Mouse (Mus musculus) intestine, embryonic 15.5 days (tissue): ENCODE measurements around the gene Rad51c. TPM values are rescaled to one million over a fixed set of nuclear protein-coding genes. Genes with fewer than 3 reads are reported as not detected.

Experiments used
- ATAC-seq: fragments of 200-750 bp; cut with Nextera tagmentation; 2 replicates; pipeline ENCODE4 v1.8.0; 2017; ENCODE audit warnings: moderate TSS enrichment, moderate library complexity
- H3K27ac ChIP-seq: fragments of 300-500 bp; sonication (generic); 2 replicates; pipeline ENCODE4 v1.5.1; 2015; ENCODE audit warnings: mild to moderate bottlenecking, inconsistent platforms
- H3K27me3 ChIP-seq: fragments of 300-500 bp; sonication (generic); replicated peaks from 2 replicates; pipeline ENCODE4 v1.6.1; 2015; ENCODE audit warnings: inconsistent platforms
- H3K36me3 ChIP-seq: fragments of 300-500 bp; sonication (generic); 2 replicates; pipeline ENCODE4 v1.6.1; 2015; ENCODE audit warnings: inconsistent platforms
- H3K4me1 ChIP-seq: fragments of 300-500 bp; sonication (generic); replicated peaks from 2 replicates; pipeline ENCODE4 v1.6.1; 2015; ENCODE audit warnings: inconsistent platforms
- H3K4me2 ChIP-seq: fragments of 300-500 bp; sonication (generic); replicated peaks from 2 replicates; pipeline ENCODE4 v1.6.1; 2015; ENCODE audit warnings: mild to moderate bottlenecking, inconsistent platforms
- H3K4me3 ChIP-seq: fragments of 300-500 bp; sonication (generic); replicated peaks from 2 replicates; pipeline ENCODE4 v1.5.1; 2015; ENCODE audit warnings: inconsistent platforms
- H3K9ac ChIP-seq: fragments of 300-500 bp; sonication (generic); 2 replicates; pipeline ENCODE4 v1.6.1; 2015; ENCODE audit warnings: inconsistent platforms
- H3K9me3 ChIP-seq: fragments of 300-500 bp; sonication (generic); 2 replicates; pipeline ENCODE4 v1.6.1; 2016; ENCODE audit warnings: inconsistent platforms
- WGBS: fragments of 180-500 bp; shearing (Covaris S2); methylation state at CpG from one replicate; pipeline ENCODE4 v1.1.7; 2015; 5-methylcytosine and 5-hydroxymethylcytosine counted together
- polyA plus RNA-seq: library from polyadenylated mRNA; unstranded; fragments of >200 nt; fragmentation: Nextera tagmentation; extraction: Ambion mirVana; gene quantifications from 2 replicates; pipeline ENCODE4 v1.2.1, GENCODE M21; 2015

The Rad51c gene
- polyA plus RNA-seq, 1 experiment from 2014 or later: 7.0 TPM

GRCm38 (mm10) chr11:87404111-87404853, 472 bp downstream of the Rad51c start:
- Histone ChIP-seq H3K9ac (peak overlapping the region; percentile 72), H3K4me2 (peak overlapping the region; percentile 70)
- WGBS: 1% methylated on average over 57 of the region's 58 CpGs

GRCm38 (mm10) chr11:87398402-87398801, 6.4 kb downstream of the Rad51c start:
- no peaks in the 10 kb centered on the region for H3K27me3 ChIP-seq
- H3K27ac ChIP-seq: no peak overlapping the region
- no peak overlapping the region for H3K4me3 ChIP-seq
- WGBS: 93% methylated on average over 2 of the region's 2 CpGs
- H3K9ac ChIP-seq: no peak overlapping the region
- H3K9me3 ChIP-seq: no peaks in the 10 kb centered on the region
- H3K4me1 ChIP-seq: no peaks in the 10 kb centered on the region
- no peak overlapping the region for H3K4me2 ChIP-seq
- H3K36me3 ChIP-seq: no peaks in the 10 kb centered on the region
- no peak for ATAC-seq

More at GRCm38 (mm10) chr11:87404111-87404853, 472 bp downstream of the Rad51c start:
- Histone ChIP-seq H3K9me3 (no peaks in the 10 kb centered on the region), H3K27me3 (no peaks in the 10 kb centered on the region), H3K4me1 (peaks cover 5% of the 10 kb centered on the region), H3K4me3 (peak overlapping the region; percentile 63), H3K27ac (peak overlapping the region; percentile 94), H3K36me3 (no peaks in the 10 kb centered on the region)
- peak; percentile 99 for ATAC-seq

GRCm38 (mm10) chr11:87393855-87394254, 10.9 kb downstream of the Rad51c start:
- no peak overlapping the region for H3K9ac ChIP-seq
- H3K36me3 ChIP-seq: no peaks in the 10 kb centered on the region
- H3K4me3 ChIP-seq: no peak overlapping the region
- no peaks in the 10 kb centered on the region for H3K9me3 ChIP-seq
- H3K27me3 ChIP-seq: no peaks in the 10 kb centered on the region
- H3K4me2 ChIP-seq: no peak overlapping the region
- no peak for ATAC-seq
- 56% methylated on average over 1 of the region's 1 CpGs for WGBS
- H3K27ac ChIP-seq: no peak overlapping the region
- H3K4me1 ChIP-seq: no peaks in the 10 kb centered on the region

- Histone ChIP-seq H3K4me1 (no peaks in the 10 kb centered on the region), H3K9me3 (no peaks in the 10 kb centered on the region), H3K36me3 (no peaks in the 10 kb centered on the region), H3K9ac (no peak overlapping the region), H3K27ac (no peak overlapping the region), H3K4me3 (no peak overlapping the region), H3K4me2 (no peak overlapping the region), H3K27me3 (no peaks in the 10 kb centered on the region)
- no peak for ATAC-seq
- WGBS: 92% methylated on average over 1 of the region's 1 CpGs
Observed at GRCm38 (mm10) chr11:87385676-87386075, 19.1 kb downstream of the Rad51c start.

- no peak overlapping the region for H3K4me2 ChIP-seq
- 97% methylated on average over 4 of the region's 4 CpGs for WGBS
- no peaks in the 10 kb centered on the region for H3K4me1 ChIP-seq
- H3K36me3 ChIP-seq: no peaks in the 10 kb centered on the region
- H3K4me3 ChIP-seq: no peak overlapping the region
- no peak overlapping the region for H3K9ac ChIP-seq
- no peak for ATAC-seq
- no peaks in the 10 kb centered on the region for H3K27me3 ChIP-seq
- no peak overlapping the region for H3K27ac ChIP-seq
- no peaks in the 10 kb centered on the region for H3K9me3 ChIP-seq
Observed at GRCm38 (mm10) chr11:87384551-87384950, 20.2 kb downstream of the Rad51c start.

- WGBS: 80% methylated on average over 9 of the region's 9 CpGs
- ATAC-seq: no peak
- Histone ChIP-seq H3K36me3 (no peaks in the 10 kb centered on the region), H3K27ac (no peak overlapping the region), H3K27me3 (no peaks in the 10 kb centered on the region), H3K4me2 (no peak overlapping the region), H3K4me3 (no peak overlapping the region), H3K9ac (no peak overlapping the region), H3K4me1 (no peaks in the 10 kb centered on the region), H3K9me3 (no peaks in the 10 kb centered on the region; the same call in 1 of the 2 replicates)
Observed at GRCm38 (mm10) chr11:87367865-87368580, 36.7 kb downstream of the Rad51c start.

GRCm38 (mm10) chr11:87367061-87367460, 37.7 kb downstream of the Rad51c start:
- H3K4me2 ChIP-seq: no peak overlapping the region
- H3K36me3 ChIP-seq: no peaks in the 10 kb centered on the region
- no peak for ATAC-seq
- H3K27ac ChIP-seq: no peak overlapping the region
- H3K27me3 ChIP-seq: no peaks in the 10 kb centered on the region
- no peak overlapping the region for H3K9ac ChIP-seq
- H3K9me3 ChIP-seq: no peaks in the 10 kb centered on the region; the same call in 1 of the 2 replicates
- H3K4me1 ChIP-seq: no peaks in the 10 kb centered on the region
- WGBS: 85% methylated on average over 7 of the region's 7 CpGs
- H3K4me3 ChIP-seq: no peak overlapping the region

- WGBS: 85% methylated on average over 5 of the region's 5 CpGs
- no peak overlapping the region for H3K9ac ChIP-seq
Observed at GRCm38 (mm10) chr11:87365120-87365519, 39.6 kb downstream of the Rad51c start.

GRCm38 (mm10) chr11:87359262-87359612, 45.5 kb downstream of the Rad51c start:
- peak overlapping the region; percentile 54; the same call in 1 of the 2 replicates for H3K9ac ChIP-seq
- peaks cover 21% of the 10 kb centered on the region for H3K27me3 ChIP-seq
- H3K36me3 ChIP-seq: no peaks in the 10 kb centered on the region
- H3K4me2 ChIP-seq: peak overlapping the region; percentile 98
- 12% methylated on average over 10 of the region's 10 CpGs for WGBS
- no peak overlapping the region for H3K27ac ChIP-seq
- peak overlapping the region; percentile 53 for H3K4me3 ChIP-seq
- H3K4me1 ChIP-seq: peaks cover 12% of the 10 kb centered on the region
- H3K9me3 ChIP-seq: no peaks in the 10 kb centered on the region; the same call in 1 of the 2 replicates
- no peak for ATAC-seq

More at GRCm38 (mm10) chr11:87365120-87365519, 39.6 kb downstream of the Rad51c start:
- Histone ChIP-seq H3K27ac (no peak overlapping the region), H3K4me1 (no peaks in the 10 kb centered on the region), H3K27me3 (peaks cover 5% of the 10 kb centered on the region; the same call in 1 of the 2 replicates), H3K36me3 (no peaks in the 10 kb centered on the region), H3K4me3 (no peak overlapping the region), H3K4me2 (no peak overlapping the region), H3K9me3 (no peaks in the 10 kb centered on the region; the same call in 1 of the 2 replicates)
- no peak for ATAC-seq

GRCm38 (mm10) chr11:87358331-87359261, 46.2 kb downstream of the Rad51c start, which contains the start of gene Ppm1e:
Gene Ppm1e (minus strand): TSS chr11:87359023.
- Histone ChIP-seq H3K4me3 (peak within 1 kb of the TSS; percentile 53), H3K27me3 (peaks cover 21% of the 10 kb centered on the region), H3K9me3 (no peaks in the 10 kb centered on the region; the same call in 1 of the 2 replicates), H3K4me2 (peak within 1 kb of the TSS; percentile 98), H3K9ac (peak within 1 kb of the TSS; percentile 54), H3K27ac (no peak within 1 kb of the TSS), H3K36me3 (no peaks in the 10 kb centered on the region), H3K4me1 (peaks cover 12% of the 10 kb centered on the region)
- ATAC-seq: peak; percentile 96
- WGBS: under 1% methylated on average over 97 of the region's 104 CpGs

- 0 out of 2 replicates have a peak, but pooled peaks have one; percentile 16 for ATAC-seq
- H3K27me3 ChIP-seq: peaks cover 21% of the 10 kb centered on the region
- H3K36me3 ChIP-seq: no peaks in the 10 kb centered on the region
- no peaks in the 10 kb centered on the region for H3K9me3 ChIP-seq
- no peak overlapping the region for H3K27ac ChIP-seq
- WGBS: 7% methylated on average over 31 of the region's 31 CpGs
- peaks cover 12% of the 10 kb centered on the region for H3K4me1 ChIP-seq
- peak overlapping the region; percentile 98 for H3K4me2 ChIP-seq
- peak overlapping the region; percentile 53 for H3K4me3 ChIP-seq
- peak overlapping the region; percentile 54 for H3K9ac ChIP-seq
Observed at GRCm38 (mm10) chr11:87357317-87358300, 47.1 kb downstream of the Rad51c start.
